Mouse (Mus musculus) embryonic facial prominence, embryonic 11.5 days (tissue): ENCODE measurements around the gene Arhgef15. TPM values are rescaled to one million over a fixed set of nuclear protein-coding genes. Genes with fewer than 3 reads are reported as not detected.
"Not testable (repeated sequence)": the region's sequence is repeated elsewhere in the genome, so short reads cannot be mapped to it uniquely, and the experiment has no call there.

Source experiments
- ATAC-seq: fragments of 200-750 bp; cut with Nextera tagmentation; replicated peaks from 2 replicates; pipeline ENCODE4 v1.8.0; 2017; ENCODE audit warnings: low read depth; ENCODE audit not compliant: insufficient number of reproducible peaks, low FRiP score, low TSS enrichment
- DNase-seq: peaks from one replicate; pipeline ENCODE4 v3.0.0-alpha.2; 2015; ENCODE audit warnings: low spot score
- H3K27ac ChIP-seq: fragments of 300-500 bp; sonication (generic); replicated peaks from 2 replicates; pipeline ENCODE4 v1.5.1; 2014; ENCODE audit warnings: mild to moderate bottlenecking, low read depth, low read length, control low read depth
- H3K27me3 ChIP-seq: fragments of 300-500 bp; sonication (generic); 2 replicates; pipeline ENCODE4 v1.6.1; 2014; ENCODE audit warnings: mild to moderate bottlenecking, low read length, moderate library complexity, mixed read lengths; ENCODE audit not compliant: control insufficient read depth, insufficient read depth
- H3K36me3 ChIP-seq: fragments of 300-500 bp; sonication (generic); replicated peaks from 2 replicates; pipeline ENCODE4 v1.6.1; 2014; ENCODE audit warnings: low read depth, mild to moderate bottlenecking, low read length, moderate library complexity, mixed read lengths; ENCODE audit not compliant: control insufficient read depth, insufficient read depth
- H3K4me1 ChIP-seq: fragments of 300-500 bp; sonication (generic); 2 replicates; pipeline ENCODE4 v1.6.1; 2014; ENCODE audit warnings: low read length, mixed read lengths; ENCODE audit not compliant: control insufficient read depth, insufficient read depth
- H3K4me2 ChIP-seq: fragments of 300-500 bp; sonication (generic); 2 replicates; pipeline ENCODE4 v1.6.1; 2014; ENCODE audit warnings: low read depth, mild to moderate bottlenecking, control low read depth, low read length, moderate library complexity
- H3K4me3 ChIP-seq: fragments of 300-500 bp; sonication (generic); 2 replicates; pipeline ENCODE4 v1.5.1; 2014; ENCODE audit warnings: low read depth, low read length, control low read depth
- H3K9ac ChIP-seq: fragments of 300-500 bp; sonication (generic); replicated peaks from 2 replicates; pipeline ENCODE4 v1.6.1; 2014; ENCODE audit warnings: mild to moderate bottlenecking, control low read depth, low read length
- H3K9me3 ChIP-seq: fragments of 300-500 bp; sonication (generic); replicated peaks from 2 replicates; pipeline ENCODE4 v1.6.1; 2016; ENCODE audit warnings: mild to moderate bottlenecking, low read length, inconsistent platforms, mixed read lengths; ENCODE audit not compliant: control insufficient read depth
- WGBS: fragments of 180-500 bp; shearing (Covaris S2); extraction: QIAGEN DNeasy Blood & Tissue Kit; methylation state at CpG from one replicate; pipeline ENCODE4 v1.1.7; 2014; 5-methylcytosine and 5-hydroxymethylcytosine counted together
- polyA plus RNA-seq: library from polyadenylated mRNA; unstranded; fragments of >200 nt; fragmentation: Nextera tagmentation; extraction: Ambion mirVana; gene quantifications from 2 replicates; pipeline ENCODE4 v1.2.1, GENCODE M21; 2014

Gene Arhgef15
- polyA plus RNA-seq, 1 experiment from 2014 or later = 4.5 TPM

DNA sequence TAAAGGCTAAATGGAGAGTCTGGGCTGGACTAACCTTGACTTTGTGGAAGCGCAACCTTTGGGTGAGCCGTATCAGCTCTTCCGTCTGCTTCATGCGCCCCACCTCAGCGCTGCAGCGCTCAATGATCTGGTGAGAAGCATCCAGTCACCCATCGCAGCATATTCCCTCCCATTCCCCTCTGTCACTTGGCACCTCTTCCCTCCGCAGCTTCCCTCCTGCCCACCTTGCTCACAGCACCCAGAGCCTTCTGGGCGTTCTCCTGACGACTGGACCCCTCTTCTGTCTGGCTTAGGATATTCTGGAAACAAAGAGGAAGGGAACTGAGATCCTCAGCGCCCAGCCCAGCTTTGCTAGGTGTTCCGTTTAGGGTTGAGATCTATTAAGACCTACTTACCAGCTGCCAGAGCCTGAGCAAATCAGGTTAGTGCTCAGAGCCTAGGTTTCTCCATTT, 9.7 kb downstream of the Arhgef15 start:
- DNase-seq (no peak), ATAC-seq (no peak)
- 8% methylated on average over 12 of the region's 12 CpGs for WGBS
- H3K4me3 ChIP-seq = no peak overlapping the region
- no peaks in the 10 kb centered on the region for H3K9me3 ChIP-seq
- H3K4me1 ChIP-seq = no peaks in the 10 kb centered on the region
- H3K36me3 ChIP-seq = no peaks in the 10 kb centered on the region
- H3K9ac ChIP-seq = no peak overlapping the region
- no peaks in the 10 kb centered on the region; the same call in 1 of the 2 replicates for H3K27me3 ChIP-seq
- H3K27ac ChIP-seq = no peak overlapping the region
- 0 out of 2 replicates have a peak overlapping the region, but pooled peaks have one; percentile 17 for H3K4me2 ChIP-seq

DNA sequence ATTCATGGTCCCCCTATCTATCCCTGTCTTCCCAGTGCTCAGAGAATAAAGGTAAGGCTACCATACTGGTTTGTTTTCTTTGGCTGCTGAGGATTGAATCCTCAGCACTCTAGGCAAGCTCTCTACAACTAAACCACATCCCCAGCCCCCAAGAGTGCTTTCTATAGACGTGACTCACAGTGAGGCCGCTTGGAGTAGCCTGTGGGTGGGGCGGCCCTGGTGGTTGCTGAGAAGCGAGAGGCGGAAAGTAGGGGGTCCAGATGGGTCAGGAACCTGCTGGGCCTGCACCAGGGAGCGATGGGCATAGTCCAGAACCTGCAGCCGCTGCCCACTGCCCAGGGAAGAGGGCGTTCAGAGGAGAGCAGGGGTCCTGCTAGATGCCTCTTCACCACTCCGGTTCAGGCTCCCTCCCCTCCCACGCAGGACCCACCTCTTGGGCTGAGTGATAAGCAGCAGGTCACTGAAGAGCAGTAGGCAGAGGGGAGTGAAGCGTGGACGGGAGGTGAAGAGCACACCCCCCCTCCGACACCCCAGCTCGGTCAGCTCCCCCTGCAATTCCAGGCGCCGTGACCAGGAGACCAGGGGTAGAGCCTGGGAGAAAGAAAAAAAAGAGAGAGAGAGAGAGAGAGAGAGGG, 10.4 kb downstream of the Arhgef15 start:
- Histone ChIP-seq H3K4me3 (no peak overlapping the region), H3K4me2 (no peak overlapping the region), H3K27me3 (no peaks in the 10 kb centered on the region; the same call in 1 of the 2 replicates), H3K27ac (no peak overlapping the region), H3K9ac (no peak overlapping the region), H3K4me1 (no peaks in the 10 kb centered on the region), H3K36me3 (no peaks in the 10 kb centered on the region), H3K9me3 (no peaks in the 10 kb centered on the region)
- ATAC-seq (no peak), DNase-seq (no peak)
- 6% methylated on average over 14 of the region's 16 CpGs for WGBS

GRCm38 (mm10) chr11:68946001-68946400, 11.3 kb downstream of the Arhgef15 start:
- DNase-seq (no peak), ATAC-seq (no peak)
- H3K36me3 ChIP-seq = no peaks in the 10 kb centered on the region
- no peak overlapping the region for H3K9ac ChIP-seq
- no peaks in the 10 kb centered on the region; the same call in 1 of the 2 replicates for H3K27me3 ChIP-seq
- H3K4me2 ChIP-seq = no peak overlapping the region
- no peak overlapping the region for H3K27ac ChIP-seq
- WGBS = 83% methylated on average over 4 of the region's 4 CpGs
- no peaks in the 10 kb centered on the region for H3K9me3 ChIP-seq
- no peaks in the 10 kb centered on the region for H3K4me1 ChIP-seq
- no peak overlapping the region for H3K4me3 ChIP-seq

DNA sequence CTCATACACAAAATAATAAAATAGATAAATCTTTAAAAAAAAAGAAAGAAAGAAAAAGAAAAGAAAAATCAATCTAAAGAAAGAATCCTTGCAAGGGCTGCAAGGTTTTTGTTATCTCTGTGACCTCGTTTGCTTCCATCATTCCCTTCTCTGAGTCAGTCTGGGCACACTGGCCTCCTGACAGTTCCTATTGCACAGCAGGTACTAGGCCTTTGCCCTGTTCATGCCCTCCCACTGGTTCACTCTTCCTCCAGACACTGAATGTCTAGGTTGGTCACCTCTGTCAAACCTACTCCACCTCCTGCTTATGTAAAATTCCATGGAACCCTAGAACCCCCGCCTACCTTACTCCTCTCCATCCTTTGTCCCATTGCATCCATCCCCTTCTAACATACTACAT, 12.0 kb downstream of the Arhgef15 start:
- no peaks in the 10 kb centered on the region for H3K9me3 ChIP-seq
- H3K27me3 ChIP-seq = no peaks in the 10 kb centered on the region; the same call in 1 of the 2 replicates
- H3K9ac ChIP-seq = no peak overlapping the region
- H3K4me2 ChIP-seq = no peak overlapping the region
- DNase-seq (no peak), ATAC-seq (no peak)
- WGBS = 79% methylated on average over 2 of the region's 2 CpGs
- H3K4me1 ChIP-seq = no peaks in the 10 kb centered on the region
- no peak overlapping the region for H3K4me3 ChIP-seq
- H3K36me3 ChIP-seq = no peaks in the 10 kb centered on the region
- H3K27ac ChIP-seq = no peak overlapping the region

- H3K36me3 ChIP-seq = no peaks in the 10 kb centered on the region
- ATAC-seq = no peak
- 86% methylated on average over 8 of the region's 8 CpGs for WGBS
- H3K9ac ChIP-seq = no peak overlapping the region
- no peak overlapping the region for H3K27ac ChIP-seq
- no peak overlapping the region for H3K4me2 ChIP-seq
- H3K4me3 ChIP-seq = no peak overlapping the region
- no peaks in the 10 kb centered on the region; the same call in 1 of the 2 replicates for H3K27me3 ChIP-seq
- H3K4me1 ChIP-seq = no peaks in the 10 kb centered on the region
- H3K9me3 ChIP-seq = no peaks in the 10 kb centered on the region
- no peak for DNase-seq
Measured at GRCm38 (mm10) chr11:68942731-68943130, 14.5 kb downstream of the Arhgef15 start.

DNA sequence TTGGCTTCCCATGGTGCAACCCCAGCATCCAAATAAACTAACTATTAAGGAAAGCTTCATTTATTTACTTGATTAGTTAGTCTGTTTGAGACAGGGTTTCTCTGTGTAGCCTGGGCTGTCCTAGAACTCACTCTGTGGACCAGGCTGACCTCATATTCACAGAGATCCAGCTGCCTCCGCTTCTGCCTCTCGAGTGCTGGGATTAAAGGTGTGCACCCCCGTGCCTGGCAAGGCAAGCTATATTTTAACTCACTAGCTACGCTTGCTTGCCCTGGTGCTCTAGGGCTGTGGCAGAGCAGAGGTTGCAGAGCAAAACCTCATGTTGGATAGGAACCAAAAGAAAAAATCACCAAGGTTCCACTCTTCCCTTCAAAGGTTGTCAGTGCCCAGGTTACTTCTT, 16.8 kb downstream of the Arhgef15 start:
- 60% methylated on average over 4 of the region's 4 CpGs for WGBS
- ATAC-seq = no peak
- Histone ChIP-seq H3K4me1 (no peaks in the 10 kb centered on the region), H3K9me3 (no peaks in the 10 kb centered on the region), H3K27ac (no peak overlapping the region), H3K36me3 (no peaks in the 10 kb centered on the region), H3K4me3 (peak overlapping the region; percentile 42), H3K9ac (peak overlapping the region; percentile 61), H3K27me3 (no peaks in the 10 kb centered on the region), H3K4me2 (peak overlapping the region; percentile 38)
- DNase-seq = no peak

DNA sequence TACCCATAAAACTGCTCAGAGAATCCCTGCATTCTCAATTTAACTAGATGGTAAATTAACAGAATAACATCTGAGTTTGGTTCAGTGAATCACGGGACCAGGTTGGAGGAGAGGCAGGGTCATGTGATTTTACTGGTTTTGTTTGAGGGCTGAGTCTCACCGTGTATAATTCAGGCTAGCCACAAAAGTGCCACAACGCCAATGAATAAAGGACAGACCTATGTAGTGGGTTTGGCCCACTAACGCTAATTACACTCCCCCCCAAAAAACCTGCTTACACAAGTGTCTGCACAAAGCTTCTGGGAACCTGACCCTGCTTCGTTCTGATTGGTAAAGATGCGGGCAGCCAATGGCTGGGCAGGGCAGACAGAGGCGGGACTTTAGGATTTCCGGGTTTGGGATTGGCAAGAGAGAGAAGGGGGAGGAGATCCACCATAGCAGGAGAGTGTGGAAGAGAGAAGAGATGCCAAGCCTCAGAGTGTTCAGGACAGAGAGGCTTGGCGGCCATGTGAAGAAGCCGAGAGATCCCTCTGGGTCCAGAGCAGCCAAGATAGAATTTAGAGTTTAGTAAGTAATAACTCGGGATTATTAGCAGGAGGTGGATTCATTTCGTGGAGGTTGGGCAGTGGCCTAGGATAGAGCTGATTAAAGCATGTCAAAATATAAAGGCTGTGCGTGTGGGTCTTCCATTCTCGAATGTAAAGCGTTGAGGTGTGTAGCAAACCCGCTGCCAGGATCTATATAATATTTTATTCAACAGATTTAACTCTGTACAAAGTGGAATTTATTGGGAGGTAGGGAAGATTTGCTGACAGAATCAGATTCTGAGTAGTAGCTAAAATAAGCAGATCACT, 17.6 kb downstream of the Arhgef15 start:
- WGBS = 3% methylated on average over 16 of the region's 16 CpGs
- no peaks in the 10 kb centered on the region for H3K9me3 ChIP-seq
- peak overlapping the region; percentile 41; the same call in 1 of the 2 replicates for H3K27ac ChIP-seq
- H3K4me1 ChIP-seq = no peaks in the 10 kb centered on the region
- ATAC-seq = peak; percentile 99
- DNase-seq = peak; percentile 94
- H3K27me3 ChIP-seq = no peaks in the 10 kb centered on the region
- peak overlapping the region; percentile 38 for H3K4me2 ChIP-seq
- no peaks in the 10 kb centered on the region for H3K36me3 ChIP-seq
- peak overlapping the region; percentile 42 for H3K4me3 ChIP-seq
- H3K9ac ChIP-seq = peak overlapping the region; percentile 61

- H3K4me1 ChIP-seq, H3K27me3 ChIP-seq, H3K27ac ChIP-seq, ATAC-seq, H3K36me3 ChIP-seq, H3K9me3 ChIP-seq, DNase-seq, H3K9ac ChIP-seq, H3K4me3 ChIP-seq, H3K4me2 ChIP-seq: not testable (repeated sequence)
- 79% methylated on average over 4 of the region's 4 CpGs for WGBS
Measured at GRCm38 (mm10) chr11:68936951-68937350, 20.3 kb downstream of the Arhgef15 start.
